Mouse (Mus musculus): ENCODE data around the gene Olfr1411. TPM values are rescaled to one million over a fixed set of nuclear protein-coding genes. Genes with fewer than 3 reads are reported as not detected.

The Olfr1411 gene
- polyA plus RNA-seq (2015; fragmentation: Nextera tagmentation; extraction: Ambion mirVana) = not detected in 2 replicates

GRCm38 (mm10) chr1:92594111-92594510, at the start of gene Olfr1411:
TSS of gene Olfr1411 (plus strand) at chr1:92594411.
- Histone ChIP-seq H3K27ac (ENCODE audit: low read length) (no peak within 1 kb of the TSS), H3K4me2 (ENCODE audit: low read depth, low read length) (no peak within 1 kb of the TSS), H3K27me3 (ENCODE audit: control insufficient read depth, insufficient read depth, low read depth, low read length) (no peaks in the 10 kb centered on the region), H3K4me3 (ENCODE audit: low read length) (no peak within 1 kb of the TSS), H3K36me3 (ENCODE audit: control insufficient read depth, insufficient read depth, low read length) (no peaks in the 10 kb centered on the region), H3K9ac (ENCODE audit: low read length) (no peak within 1 kb of the TSS), H3K4me1 (replicated peaks; ENCODE audit: control insufficient read depth, insufficient read depth, low read length) (no peaks in the 10 kb centered on the region), H3K9me3 (ENCODE audit: control insufficient read depth, low read length) (no peaks in the 10 kb centered on the region)
- ATAC-seq (ENCODE audit: low read depth) = no peak

- 84% methylated on average over 2 of the region's 2 CpGs for WGBS
- Histone ChIP-seq H3K9me3 (ENCODE audit: control insufficient read depth, low read length) (no peaks in the 10 kb centered on the region), H3K27me3 (ENCODE audit: control insufficient read depth, insufficient read depth, low read depth, low read length) (no peaks in the 10 kb centered on the region)
Measured at GRCm38 (mm10) chr1:92545929-92546328, 48.3 kb upstream of the Olfr1411 start.

DNA sequence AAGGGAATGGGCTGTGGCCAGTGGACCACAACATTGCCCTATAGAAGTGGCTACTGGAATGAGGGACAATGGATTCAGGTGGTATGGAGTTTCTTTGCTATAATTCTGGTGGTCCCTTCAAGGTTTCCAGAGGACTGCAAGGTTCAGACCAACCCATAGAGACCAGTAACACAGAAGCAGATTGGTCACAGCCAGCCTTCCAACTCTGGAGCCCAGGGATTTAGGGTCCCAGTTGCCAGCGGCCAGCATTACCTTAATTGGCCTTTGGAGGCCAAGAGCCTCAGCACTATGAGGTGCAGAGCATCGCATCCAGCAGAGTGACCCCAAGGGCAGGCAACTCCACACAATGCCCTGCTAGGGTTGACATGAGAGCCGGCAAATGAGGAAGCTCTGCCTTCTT, 23.2 kb upstream of the Olfr1411 start, which contains the start of gene Olfr1413:
Olfr1413 (plus strand) TSS at position 301 of the 400 bp plus-strand sequence.
- ATAC-seq (ENCODE audit: low read depth) = no peak
- H3K9me3 ChIP-seq (ENCODE audit: control insufficient read depth, low read length) = no peaks in the 10 kb centered on the region
- no peak within 1 kb of the TSS for H3K9ac ChIP-seq (ENCODE audit: low read length)
- H3K4me2 ChIP-seq (ENCODE audit: low read depth, low read length) = no peak within 1 kb of the TSS
- no peaks in the 10 kb centered on the region for H3K36me3 ChIP-seq (ENCODE audit: control insufficient read depth, insufficient read depth, low read length)
- no peak within 1 kb of the TSS for H3K27ac ChIP-seq (ENCODE audit: low read length)
- no peaks in the 10 kb centered on the region for H3K27me3 ChIP-seq (ENCODE audit: control insufficient read depth, insufficient read depth, low read depth, low read length)
- WGBS = 82% methylated on average over 3 of the region's 3 CpGs
- no peak within 1 kb of the TSS for H3K4me3 ChIP-seq (ENCODE audit: low read length)
- H3K4me1 ChIP-seq (replicated peaks; ENCODE audit: control insufficient read depth, insufficient read depth, low read length) = no peaks in the 10 kb centered on the region

More at GRCm38 (mm10) chr1:92545929-92546328, 48.3 kb upstream of the Olfr1411 start:
- no peak overlapping the region for H3K4me3 ChIP-seq (ENCODE audit: low read length)
- ATAC-seq (ENCODE audit: low read depth) = no peak
- H3K27ac ChIP-seq (ENCODE audit: low read length) = no peak overlapping the region
- H3K9ac ChIP-seq (ENCODE audit: low read length) = no peak overlapping the region
- no peaks in the 10 kb centered on the region for H3K36me3 ChIP-seq (ENCODE audit: control insufficient read depth, insufficient read depth, low read length)
- no peaks in the 10 kb centered on the region for H3K4me1 ChIP-seq (replicated peaks; ENCODE audit: control insufficient read depth, insufficient read depth, low read length)
- H3K4me2 ChIP-seq (ENCODE audit: low read depth, low read length) = no peak overlapping the region

- WGBS = 83% methylated on average over 2 of the region's 2 CpGs
- Histone ChIP-seq H3K27ac (ENCODE audit: low read length) (no peak within 1 kb of the TSS), H3K9ac (ENCODE audit: low read length) (no peak within 1 kb of the TSS), H3K4me1 (replicated peaks; ENCODE audit: control insufficient read depth, insufficient read depth, low read length) (no peaks in the 10 kb centered on the region), H3K4me2 (ENCODE audit: low read depth, low read length) (no peak within 1 kb of the TSS), H3K4me3 (ENCODE audit: low read length) (no peak within 1 kb of the TSS), H3K36me3 (ENCODE audit: control insufficient read depth, insufficient read depth, low read length) (no peaks in the 10 kb centered on the region), H3K27me3 (ENCODE audit: control insufficient read depth, insufficient read depth, low read depth, low read length) (no peaks in the 10 kb centered on the region), H3K9me3 (ENCODE audit: control insufficient read depth, low read length) (no peaks in the 10 kb centered on the region)
- ATAC-seq (ENCODE audit: low read depth) = no peak
Measured at GRCm38 (mm10) chr1:92585479-92585878, 8.7 kb upstream of the Olfr1411 start, which contains the start of gene Olfr1412. TSS of gene Olfr1412 (plus strand) at chr1:92585779.

GRCm38 (mm10) chr1:92596019-92596418, 1.8 kb downstream of the Olfr1411 start:
- 64% methylated on average over 3 of the region's 3 CpGs for WGBS
- no peaks in the 10 kb centered on the region for H3K4me1 ChIP-seq (replicated peaks; ENCODE audit: control insufficient read depth, insufficient read depth, low read length)

GRCm38 (mm10) chr1:92605482-92605881, 11.3 kb downstream of the Olfr1411 start, which contains the start of gene Olfr1410:
TSS of gene Olfr1410 (plus strand) at chr1:92605782.
- no peak within 1 kb of the TSS for H3K9ac ChIP-seq (ENCODE audit: low read length)
- 95% methylated on average over 1 of the region's 1 CpGs for WGBS

More at GRCm38 (mm10) chr1:92596019-92596418, 1.8 kb downstream of the Olfr1411 start:
- Histone ChIP-seq H3K4me3 (ENCODE audit: low read length) (no peak overlapping the region), H3K27ac (ENCODE audit: low read length) (no peak overlapping the region), H3K36me3 (ENCODE audit: control insufficient read depth, insufficient read depth, low read length) (no peaks in the 10 kb centered on the region), H3K4me2 (ENCODE audit: low read depth, low read length) (no peak overlapping the region), H3K27me3 (ENCODE audit: control insufficient read depth, insufficient read depth, low read depth, low read length) (no peaks in the 10 kb centered on the region), H3K9ac (ENCODE audit: low read length) (no peak overlapping the region), H3K9me3 (ENCODE audit: control insufficient read depth, low read length) (no peaks in the 10 kb centered on the region)
- ATAC-seq (ENCODE audit: low read depth) = no peak

GRCm38 (mm10) chr1:92607711-92608110, 13.5 kb downstream of the Olfr1411 start:
- no peak for ATAC-seq (ENCODE audit: low read depth)
- WGBS = 73% methylated on average over 4 of the region's 4 CpGs
- no peaks in the 10 kb centered on the region for H3K36me3 ChIP-seq (ENCODE audit: control insufficient read depth, insufficient read depth, low read length)
- no peak overlapping the region for H3K9ac ChIP-seq (ENCODE audit: low read length)
- H3K4me2 ChIP-seq (ENCODE audit: low read depth, low read length) = no peak overlapping the region
- H3K4me3 ChIP-seq (ENCODE audit: low read length) = no peak overlapping the region
- no peaks in the 10 kb centered on the region for H3K27me3 ChIP-seq (ENCODE audit: control insufficient read depth, insufficient read depth, low read depth, low read length)
- no peak overlapping the region for H3K27ac ChIP-seq (ENCODE audit: low read length)
- no peaks in the 10 kb centered on the region for H3K9me3 ChIP-seq (ENCODE audit: control insufficient read depth, low read length)
- no peaks in the 10 kb centered on the region for H3K4me1 ChIP-seq (replicated peaks; ENCODE audit: control insufficient read depth, insufficient read depth, low read length)

More at GRCm38 (mm10) chr1:92605482-92605881, 11.3 kb downstream of the Olfr1411 start, which contains the start of gene Olfr1410:
- Histone ChIP-seq H3K4me1 (replicated peaks; ENCODE audit: control insufficient read depth, insufficient read depth, low read length) (no peaks in the 10 kb centered on the region), H3K27ac (ENCODE audit: low read length) (no peak within 1 kb of the TSS), H3K9me3 (ENCODE audit: control insufficient read depth, low read length) (no peaks in the 10 kb centered on the region), H3K4me3 (ENCODE audit: low read length) (no peak within 1 kb of the TSS), H3K27me3 (ENCODE audit: control insufficient read depth, insufficient read depth, low read depth, low read length) (no peaks in the 10 kb centered on the region), H3K36me3 (ENCODE audit: control insufficient read depth, insufficient read depth, low read length) (no peaks in the 10 kb centered on the region), H3K4me2 (ENCODE audit: low read depth, low read length) (no peak within 1 kb of the TSS)
- no peak for ATAC-seq (ENCODE audit: low read depth)

DNA sequence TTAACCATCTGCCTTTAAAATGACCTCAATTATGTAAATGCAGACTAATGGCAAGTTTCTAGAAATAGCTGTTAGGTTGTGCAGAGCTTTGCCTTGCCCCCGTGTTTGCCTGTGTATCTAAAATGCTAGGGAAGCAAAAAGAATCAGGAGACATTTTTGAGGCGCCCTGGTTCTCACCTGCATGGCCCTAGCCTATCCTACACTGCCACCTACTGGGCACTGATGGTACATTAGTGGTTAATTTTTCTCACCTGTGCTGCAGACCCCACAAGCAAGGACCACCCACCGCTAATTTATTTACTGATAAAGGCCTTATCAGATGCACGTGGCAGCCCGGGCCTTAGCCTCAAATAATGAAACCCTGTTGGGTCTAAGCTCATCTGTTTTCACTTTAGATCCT, 16.8 kb downstream of the Olfr1411 start:
- 3% methylated on average over 5 of the region's 5 CpGs for WGBS
- Histone ChIP-seq H3K9ac (ENCODE audit: low read length) (no peak overlapping the region), H3K4me3 (ENCODE audit: low read length) (no peak overlapping the region), H3K27me3 (ENCODE audit: control insufficient read depth, insufficient read depth, low read depth, low read length) (no peaks in the 10 kb centered on the region), H3K4me2 (ENCODE audit: low read depth, low read length) (no peak overlapping the region), H3K27ac (ENCODE audit: low read length) (no peak overlapping the region), H3K9me3 (ENCODE audit: control insufficient read depth, low read length) (no peaks in the 10 kb centered on the region), H3K36me3 (ENCODE audit: control insufficient read depth, insufficient read depth, low read length) (no peaks in the 10 kb centered on the region), H3K4me1 (replicated peaks; ENCODE audit: control insufficient read depth, insufficient read depth, low read length) (no peaks in the 10 kb centered on the region)
- ATAC-seq (ENCODE audit: low read depth) = no peak

GRCm38 (mm10) chr1:92613175-92613574, 19.0 kb downstream of the Olfr1411 start:
- ATAC-seq (ENCODE audit: low read depth) = no peak
- WGBS = 52% methylated on average over 4 of the region's 4 CpGs

GRCm38 (mm10) chr1:92614516-92614915, 20.3 kb downstream of the Olfr1411 start:
- no peak for ATAC-seq (ENCODE audit: low read depth)
- no peaks in the 10 kb centered on the region; the same call in 1 of the 2 replicates for H3K27me3 ChIP-seq (ENCODE audit: control insufficient read depth, insufficient read depth, low read depth, low read length)
- H3K4me2 ChIP-seq (ENCODE audit: low read depth, low read length) = no peak overlapping the region
- no peak overlapping the region for H3K4me3 ChIP-seq (ENCODE audit: low read length)
- H3K27ac ChIP-seq (ENCODE audit: low read length) = no peak overlapping the region
- WGBS = 5% methylated on average over 1 of the region's 1 CpGs
- H3K36me3 ChIP-seq (ENCODE audit: control insufficient read depth, insufficient read depth, low read length) = no peaks in the 10 kb centered on the region
- H3K9me3 ChIP-seq (ENCODE audit: control insufficient read depth, low read length) = no peaks in the 10 kb centered on the region
- H3K4me1 ChIP-seq (replicated peaks; ENCODE audit: control insufficient read depth, insufficient read depth, low read length) = no peaks in the 10 kb centered on the region
- H3K9ac ChIP-seq (ENCODE audit: low read length) = no peak overlapping the region

More at GRCm38 (mm10) chr1:92613175-92613574, 19.0 kb downstream of the Olfr1411 start:
- no peaks in the 10 kb centered on the region for H3K36me3 ChIP-seq (ENCODE audit: control insufficient read depth, insufficient read depth, low read length)
- no peak overlapping the region for H3K4me2 ChIP-seq (ENCODE audit: low read depth, low read length)
- H3K4me1 ChIP-seq (replicated peaks; ENCODE audit: control insufficient read depth, insufficient read depth, low read length) = no peaks in the 10 kb centered on the region
- H3K9me3 ChIP-seq (ENCODE audit: control insufficient read depth, low read length) = no peaks in the 10 kb centered on the region
- no peak overlapping the region for H3K4me3 ChIP-seq (ENCODE audit: low read length)
- H3K27ac ChIP-seq (ENCODE audit: low read length) = no peak overlapping the region
- H3K9ac ChIP-seq (ENCODE audit: low read length) = no peak overlapping the region
- no peaks in the 10 kb centered on the region for H3K27me3 ChIP-seq (ENCODE audit: control insufficient read depth, insufficient read depth, low read depth, low read length)

All from lung, embryonic 16.5 days (tissue).